Mouse (Mus musculus): ENCODE results near the gene Ccdc34. TPM values are rescaled to one million over a fixed set of nuclear protein-coding genes. Genes with fewer than 3 reads are reported as not detected.
A peak's percentile ranks its signal among the peaks of the same experiment; 100 is the strongest.

Gene Ccdc34
- polyA plus RNA-seq, 1 experiment from 2014 or later = 59.0 TPM

DNA sequence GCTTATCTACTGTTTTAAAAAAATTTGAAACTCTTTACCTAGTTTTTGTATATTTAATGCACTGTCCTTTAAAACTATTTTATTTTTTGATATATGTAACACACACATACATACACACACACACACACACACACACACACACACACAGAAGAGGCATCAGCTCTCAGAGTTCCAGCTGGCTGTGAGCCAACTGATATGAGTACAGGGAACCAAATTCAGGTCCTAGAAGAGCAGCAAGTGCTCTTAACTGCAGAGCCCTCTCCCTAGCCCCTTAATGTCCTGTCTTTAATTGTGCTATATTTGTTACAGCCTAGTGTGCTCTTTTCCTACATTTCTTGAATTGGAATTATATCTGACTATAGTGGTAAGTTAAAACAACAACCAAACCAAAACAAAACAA lies 38.4 kb upstream of the Ccdc34 start:
- Histone ChIP-seq H3K27ac (ENCODE audit: low read depth, low read length) (no peak overlapping the region), H3K4me2 (no peak overlapping the region), H3K4me3 (ENCODE audit: low read depth, low read length) (no peak overlapping the region), H3K27me3 (ENCODE audit: control insufficient read depth, insufficient read depth, low read length) (no peaks in the 10 kb centered on the region), H3K9me3 (ENCODE audit: control insufficient read depth, low read length) (no peaks in the 10 kb centered on the region), H3K36me3 (ENCODE audit: control insufficient read depth, insufficient read depth, low read length) (no peaks in the 10 kb centered on the region), H3K4me1 (ENCODE audit: control insufficient read depth, insufficient read depth, low read length) (no peaks in the 10 kb centered on the region), H3K9ac (ENCODE audit: low read length) (no peak overlapping the region)
- DNase-seq (ENCODE audit: low spot score, missing footprints) = no peak
- ATAC-seq (ENCODE audit: low FRiP score) = no peak

DNA sequence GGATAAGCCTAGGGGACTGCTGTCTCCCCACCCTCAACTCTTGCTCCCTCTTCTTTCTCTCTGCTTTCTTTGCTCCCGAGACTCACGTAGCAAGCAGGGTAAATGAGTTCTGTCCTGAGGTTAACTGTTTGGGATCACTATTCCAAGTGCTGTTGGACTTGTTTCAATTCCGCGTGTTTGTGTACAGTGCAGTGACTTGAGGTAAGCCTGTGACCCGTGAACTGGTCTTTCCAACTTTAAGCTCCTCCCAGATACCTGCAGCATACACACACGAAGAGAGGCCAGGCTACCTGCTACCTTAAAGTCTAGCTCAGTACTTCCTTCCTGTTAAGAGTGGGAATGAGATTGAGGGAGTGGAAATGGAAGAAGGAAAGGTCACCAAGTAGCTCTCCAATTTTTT lies 34.2 kb upstream of the Ccdc34 start:
- WGBS = 96% methylated on average over 6 of the region's 6 CpGs
- no peak; the same call in 1 of the 2 replicates for ATAC-seq (ENCODE audit: low FRiP score)
- no peak overlapping the region for H3K4me2 ChIP-seq
- H3K36me3 ChIP-seq (ENCODE audit: control insufficient read depth, insufficient read depth, low read length) = no peaks in the 10 kb centered on the region
- DNase-seq (ENCODE audit: low spot score, missing footprints) = no peak
- H3K9ac ChIP-seq (ENCODE audit: low read length) = no peak overlapping the region
- peaks cover 9% of the 10 kb centered on the region for H3K4me1 ChIP-seq (ENCODE audit: control insufficient read depth, insufficient read depth, low read length)
- no peaks in the 10 kb centered on the region for H3K27me3 ChIP-seq (ENCODE audit: control insufficient read depth, insufficient read depth, low read length)
- no peak overlapping the region for H3K4me3 ChIP-seq (ENCODE audit: low read depth, low read length)
- no peak overlapping the region for H3K27ac ChIP-seq (ENCODE audit: low read depth, low read length)
- no peaks in the 10 kb centered on the region for H3K9me3 ChIP-seq (ENCODE audit: control insufficient read depth, low read length)

DNA sequence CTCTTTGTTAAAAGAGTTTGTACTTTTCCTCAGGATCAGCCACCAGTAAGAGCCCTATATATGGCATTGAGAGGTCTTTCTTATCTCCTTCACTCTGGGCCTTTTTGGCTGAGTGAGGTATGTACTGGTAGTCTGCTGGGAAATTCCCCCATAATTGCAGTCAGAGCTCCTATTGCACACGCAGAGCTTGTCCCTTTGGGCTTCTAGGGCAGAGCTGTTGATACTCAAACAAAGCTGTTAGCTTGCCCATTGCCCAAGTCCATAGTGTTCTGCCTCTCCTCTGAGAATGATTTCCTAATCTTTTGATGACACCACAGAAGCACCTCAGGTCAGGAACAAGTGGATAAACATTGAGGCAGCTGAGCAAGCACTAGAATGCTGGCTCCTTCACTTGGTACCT lies 32.7 kb upstream of the Ccdc34 start:
- DNase-seq (ENCODE audit: low spot score, missing footprints) (no peak), ATAC-seq (ENCODE audit: low FRiP score) (no peak)
- H3K9me3 ChIP-seq (ENCODE audit: control insufficient read depth, low read length) = no peaks in the 10 kb centered on the region
- no peak overlapping the region for H3K4me2 ChIP-seq
- no peaks in the 10 kb centered on the region for H3K27me3 ChIP-seq (ENCODE audit: control insufficient read depth, insufficient read depth, low read length)
- no peak overlapping the region for H3K27ac ChIP-seq (ENCODE audit: low read depth, low read length)
- WGBS = 81% methylated on average over 1 of the region's 1 CpGs
- no peak overlapping the region for H3K9ac ChIP-seq (ENCODE audit: low read length)
- H3K4me1 ChIP-seq (ENCODE audit: control insufficient read depth, insufficient read depth, low read length) = peaks cover 20% of the 10 kb centered on the region
- H3K36me3 ChIP-seq (ENCODE audit: control insufficient read depth, insufficient read depth, low read length) = no peaks in the 10 kb centered on the region
- no peak overlapping the region for H3K4me3 ChIP-seq (ENCODE audit: low read depth, low read length)

DNA sequence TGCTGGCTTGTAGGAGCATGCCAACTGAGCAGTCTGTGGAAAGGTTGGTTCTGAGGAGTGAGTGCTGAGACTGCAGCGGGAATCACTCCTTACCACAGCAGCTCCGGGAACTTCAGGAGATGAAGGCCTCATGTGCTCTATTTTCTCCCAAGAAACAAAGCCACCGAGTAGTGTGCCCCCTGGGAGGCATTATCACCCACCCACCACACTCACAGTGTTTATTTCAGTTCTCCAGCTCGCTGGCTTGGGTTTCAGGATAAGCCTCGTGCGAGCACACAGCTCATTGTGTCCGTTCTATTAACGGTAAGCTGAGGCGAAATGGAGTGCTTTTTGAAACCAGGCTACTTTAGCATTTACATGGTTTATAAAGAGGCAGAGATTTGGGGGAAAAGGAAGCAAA lies 32.1 kb upstream of the Ccdc34 start:
- no peak for ATAC-seq (ENCODE audit: low FRiP score)
- Histone ChIP-seq H3K27me3 (ENCODE audit: control insufficient read depth, insufficient read depth, low read length) (no peaks in the 10 kb centered on the region), H3K9me3 (ENCODE audit: control insufficient read depth, low read length) (no peaks in the 10 kb centered on the region), H3K4me2 (no peak overlapping the region), H3K36me3 (ENCODE audit: control insufficient read depth, insufficient read depth, low read length) (no peaks in the 10 kb centered on the region), H3K4me3 (ENCODE audit: low read depth, low read length) (no peak overlapping the region), H3K27ac (ENCODE audit: low read depth, low read length) (no peak overlapping the region), H3K9ac (ENCODE audit: low read length) (no peak overlapping the region), H3K4me1 (ENCODE audit: control insufficient read depth, insufficient read depth, low read length) (peaks cover 20% of the 10 kb centered on the region)
- 52% methylated on average over 9 of the region's 9 CpGs for WGBS
- no peak for DNase-seq (ENCODE audit: low spot score, missing footprints)

DNA sequence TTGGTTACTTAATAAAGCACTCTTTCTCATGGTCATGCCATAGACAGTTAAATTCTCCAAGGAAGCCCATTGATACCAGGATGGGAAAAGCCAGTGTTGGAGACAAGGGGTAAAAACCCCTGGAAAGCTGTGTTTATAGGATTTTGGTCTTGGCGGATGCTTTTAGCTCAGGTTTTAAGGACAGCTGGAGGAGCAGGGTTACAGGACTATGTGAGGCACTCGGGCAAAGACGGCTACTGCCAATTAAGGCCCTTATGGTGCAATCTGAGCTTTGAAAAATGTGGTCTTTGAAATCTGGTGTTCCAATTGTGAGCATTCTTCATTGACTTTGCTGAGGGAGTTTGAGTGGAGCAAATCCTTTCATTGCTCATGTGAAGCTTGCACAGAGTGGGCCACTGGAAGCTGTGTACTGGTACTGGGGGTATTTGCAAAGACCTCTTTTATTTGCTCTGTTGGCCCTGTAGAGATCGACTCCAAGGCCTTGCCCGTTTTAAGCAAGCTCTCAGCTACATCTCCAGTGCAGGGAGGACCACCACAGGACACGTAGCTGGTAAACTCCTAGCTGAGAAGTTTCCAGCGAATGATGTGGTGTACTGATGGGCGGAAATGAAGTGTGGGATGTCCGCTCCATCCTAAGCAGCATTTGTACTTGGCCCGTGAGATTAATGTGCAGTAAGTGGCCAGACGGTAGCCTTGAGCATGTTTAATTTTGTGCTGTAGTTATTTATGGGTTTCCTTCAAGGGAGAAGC lies 31.4 kb upstream of the Ccdc34 start:
- WGBS = 85% methylated on average over 11 of the region's 11 CpGs
- no peak for DNase-seq (ENCODE audit: low spot score, missing footprints)
- ATAC-seq (ENCODE audit: low FRiP score) = no peak
- H3K4me2 ChIP-seq = no peak overlapping the region
- H3K27ac ChIP-seq (ENCODE audit: low read depth, low read length) = no peak overlapping the region
- no peaks in the 10 kb centered on the region for H3K9me3 ChIP-seq (ENCODE audit: control insufficient read depth, low read length)
- H3K4me1 ChIP-seq (ENCODE audit: control insufficient read depth, insufficient read depth, low read length) = peaks cover 20% of the 10 kb centered on the region
- no peak overlapping the region for H3K9ac ChIP-seq (ENCODE audit: low read length)
- no peak overlapping the region for H3K4me3 ChIP-seq (ENCODE audit: low read depth, low read length)
- no peaks in the 10 kb centered on the region for H3K36me3 ChIP-seq (ENCODE audit: control insufficient read depth, insufficient read depth, low read length)
- H3K27me3 ChIP-seq (ENCODE audit: control insufficient read depth, insufficient read depth, low read length) = no peaks in the 10 kb centered on the region

DNA sequence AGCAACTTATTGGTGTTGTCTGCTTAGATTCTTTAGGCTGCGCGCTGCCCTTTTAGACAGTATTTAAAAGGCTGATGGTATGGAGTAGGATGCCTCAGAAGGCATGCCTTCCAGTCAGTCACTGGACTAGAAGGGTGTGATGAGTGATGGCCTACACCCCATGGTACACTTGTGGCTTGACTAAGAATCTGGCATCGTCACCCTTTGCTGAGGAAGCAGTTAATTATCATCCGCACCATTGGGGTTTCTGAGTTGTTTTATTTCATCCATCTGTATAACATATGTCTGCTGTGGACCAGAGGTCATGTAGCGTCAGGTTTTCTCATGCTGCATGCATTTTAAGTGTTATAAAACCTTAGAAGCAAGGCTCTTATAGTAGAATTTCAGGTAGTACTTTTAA lies 29.7 kb upstream of the Ccdc34 start:
- Histone ChIP-seq H3K27ac (ENCODE audit: low read depth, low read length) (no peak overlapping the region), H3K4me2 (no peak overlapping the region), H3K9me3 (ENCODE audit: control insufficient read depth, low read length) (no peaks in the 10 kb centered on the region), H3K4me1 (ENCODE audit: control insufficient read depth, insufficient read depth, low read length) (peaks cover 20% of the 10 kb centered on the region), H3K36me3 (ENCODE audit: control insufficient read depth, insufficient read depth, low read length) (no peaks in the 10 kb centered on the region), H3K27me3 (ENCODE audit: control insufficient read depth, insufficient read depth, low read length) (no peaks in the 10 kb centered on the region), H3K9ac (ENCODE audit: low read length) (no peak overlapping the region), H3K4me3 (ENCODE audit: low read depth, low read length) (no peak overlapping the region)
- DNase-seq (ENCODE audit: low spot score, missing footprints) (no peak), ATAC-seq (ENCODE audit: low FRiP score) (no peak)
- whole genome bisulfite sequencing = 84% methylated on average over 5 of the region's 5 CpGs

DNA sequence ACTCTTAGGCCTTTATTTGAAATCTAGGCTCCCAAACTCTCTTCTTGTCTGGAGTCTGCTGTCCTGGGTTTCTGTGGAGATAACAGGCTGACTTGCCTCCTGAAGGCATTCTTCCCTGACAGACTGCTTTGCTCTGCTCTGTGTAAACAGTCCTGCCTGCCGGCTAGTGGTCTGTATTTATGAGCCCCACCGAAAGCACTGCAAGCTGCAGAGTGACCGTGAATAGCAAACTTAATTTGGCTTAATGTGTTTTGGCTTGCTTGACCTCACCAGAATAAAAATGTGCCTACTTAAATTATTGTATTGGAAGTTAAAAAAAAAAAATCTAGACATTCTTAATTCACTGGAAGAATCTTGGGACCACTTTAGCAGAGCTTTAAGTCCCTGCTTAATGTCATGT lies 28.4 kb upstream of the Ccdc34 start:
- Histone ChIP-seq H3K4me1 (ENCODE audit: control insufficient read depth, insufficient read depth, low read length) (peaks cover 20% of the 10 kb centered on the region), H3K27ac (ENCODE audit: low read depth, low read length) (peak overlapping the region; percentile 48; the same call in 1 of the 2 replicates), H3K36me3 (ENCODE audit: control insufficient read depth, insufficient read depth, low read length) (no peaks in the 10 kb centered on the region), H3K27me3 (ENCODE audit: control insufficient read depth, insufficient read depth, low read length) (no peaks in the 10 kb centered on the region), H3K4me2 (peak overlapping the region; percentile 1; the same call in 1 of the 2 replicates), H3K9ac (ENCODE audit: low read length) (no peak overlapping the region), H3K9me3 (ENCODE audit: control insufficient read depth, low read length) (no peaks in the 10 kb centered on the region), H3K4me3 (ENCODE audit: low read depth, low read length) (no peak overlapping the region)
- 2% methylated on average over 3 of the region's 3 CpGs for WGBS
- DNase-seq (ENCODE audit: low spot score, missing footprints) (peak; percentile 88), ATAC-seq (ENCODE audit: low FRiP score) (peak; percentile 80)

DNA sequence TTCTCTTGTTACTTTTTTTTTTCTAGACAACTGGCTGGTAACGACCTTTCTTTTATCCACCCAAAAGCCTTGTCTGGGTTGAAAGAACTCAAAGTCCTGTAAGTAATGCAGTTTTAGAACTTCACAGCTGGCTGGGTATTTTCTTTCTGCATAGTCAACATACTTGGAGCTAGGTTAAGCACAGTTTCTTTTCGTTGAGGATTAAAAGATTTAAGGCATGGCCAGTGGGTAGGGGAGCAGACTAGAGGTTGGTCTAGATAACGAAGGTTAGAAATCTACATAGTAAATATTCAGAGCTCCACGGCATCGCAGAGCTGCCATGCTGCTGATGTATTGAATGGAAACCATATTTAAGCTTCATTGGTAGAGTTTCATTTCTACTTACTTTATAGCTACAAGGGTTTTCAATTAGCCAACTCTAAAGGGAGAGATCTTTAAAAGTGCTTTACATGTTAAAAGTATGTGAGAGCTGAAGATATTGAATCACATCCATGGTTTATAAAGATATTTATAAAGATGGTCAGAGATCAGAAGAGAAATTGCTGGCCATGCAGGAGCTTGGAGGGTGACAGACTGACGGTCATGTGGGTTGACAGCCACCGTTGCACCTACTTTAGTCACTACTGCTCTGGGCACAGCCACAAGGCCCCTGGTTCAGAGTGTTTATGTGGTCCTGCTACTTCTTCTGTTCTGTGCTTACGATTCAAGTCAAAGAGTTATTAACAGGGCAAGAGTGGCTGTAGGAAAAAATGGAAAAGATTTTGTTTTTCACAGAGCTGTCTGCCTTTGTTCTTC lies 27.7 kb upstream of the Ccdc34 start:
- peaks cover 20% of the 10 kb centered on the region for H3K4me1 ChIP-seq (ENCODE audit: control insufficient read depth, insufficient read depth, low read length)
- H3K4me3 ChIP-seq (ENCODE audit: low read depth, low read length) = no peak overlapping the region
- H3K9ac ChIP-seq (ENCODE audit: low read length) = no peak overlapping the region
- WGBS = 31% methylated on average over 8 of the region's 8 CpGs
- H3K4me2 ChIP-seq = peak overlapping the region; percentile 12; the same call in 1 of the 2 replicates
- DNase-seq (ENCODE audit: low spot score, missing footprints) = peak; percentile 88
- no peaks in the 10 kb centered on the region for H3K27me3 ChIP-seq (ENCODE audit: control insufficient read depth, insufficient read depth, low read length)
- H3K36me3 ChIP-seq (ENCODE audit: control insufficient read depth, insufficient read depth, low read length) = no peaks in the 10 kb centered on the region
- no peaks in the 10 kb centered on the region for H3K9me3 ChIP-seq (ENCODE audit: control insufficient read depth, low read length)
- H3K27ac ChIP-seq (ENCODE audit: low read depth, low read length) = no peak overlapping the region; the same call in 1 of the 2 replicates
- peak; percentile 51; the same call in 1 of the 2 replicates for ATAC-seq (ENCODE audit: low FRiP score)

DNA sequence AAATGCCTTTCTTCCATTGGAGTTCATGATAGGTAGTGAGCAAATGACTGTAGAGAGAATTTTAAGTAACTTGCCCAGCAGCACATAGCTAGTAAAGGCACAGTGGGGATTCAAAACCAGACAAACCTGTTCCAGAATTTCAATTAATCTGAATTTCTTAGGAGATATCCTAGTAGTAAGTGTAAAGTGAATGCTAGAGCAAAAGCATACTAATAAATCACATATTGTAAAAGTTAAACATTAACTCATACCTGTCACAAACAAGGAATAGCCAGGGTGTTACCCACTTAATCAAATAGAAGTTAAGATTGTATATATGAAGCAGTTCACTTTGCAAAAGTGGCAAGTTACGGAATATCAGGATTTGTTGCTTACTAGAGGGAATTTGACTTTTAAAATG lies 25.9 kb upstream of the Ccdc34 start:
- Histone ChIP-seq H3K9ac (ENCODE audit: low read length) (no peak overlapping the region), H3K9me3 (ENCODE audit: control insufficient read depth, low read length) (no peaks in the 10 kb centered on the region), H3K36me3 (ENCODE audit: control insufficient read depth, insufficient read depth, low read length) (no peaks in the 10 kb centered on the region), H3K4me1 (ENCODE audit: control insufficient read depth, insufficient read depth, low read length) (peaks cover 18% of the 10 kb centered on the region), H3K4me3 (ENCODE audit: low read depth, low read length) (no peak overlapping the region), H3K27ac (ENCODE audit: low read depth, low read length) (no peak overlapping the region), H3K27me3 (ENCODE audit: control insufficient read depth, insufficient read depth, low read length) (no peaks in the 10 kb centered on the region), H3K4me2 (no peak overlapping the region)
- WGBS = 89% methylated on average over 1 of the region's 1 CpGs
- DNase-seq (ENCODE audit: low spot score, missing footprints) (no peak), ATAC-seq (ENCODE audit: low FRiP score) (no peak)
